Mouse (Mus musculus): ENCODE results near the gene Fyttd1.

Fyttd1 gene

GRCm38 (mm10) chr16:32942694-32943093 is 65.4 kb downstream of the Fyttd1 start:
- DNase-seq (ENCODE audit: low spot score in 2 of 2): no peak

GRCm38 (mm10) chr16:32945379-32945778 is 68.1 kb downstream of the Fyttd1 start:
- DNase-seq (ENCODE audit: low spot score in 2 of 2): no peak

GRCm38 (mm10) chr16:32948016-32948415 is 70.7 kb downstream of the Fyttd1 start:
- DNase-seq (ENCODE audit: low spot score in 2 of 2): no peak

GRCm38 (mm10) chr16:32948656-32949055 is 71.4 kb downstream of the Fyttd1 start:
- DNase-seq (ENCODE audit: low spot score in 2 of 2): no peak

- DNase-seq (ENCODE audit: low spot score in 2 of 2): no peak
These were observed 72.0 kb downstream of the Fyttd1 start for GRCm38 (mm10) chr16:32949281-32949680.

- DNase-seq (ENCODE audit: low spot score in 2 of 2): peak in 1 of 2 experiments; percentile 14
These were observed 73.8 kb downstream of the Fyttd1 start for GRCm38 (mm10) chr16:32951074-32951473.

GRCm38 (mm10) chr16:32953806-32954205 is 76.5 kb downstream of the Fyttd1 start:
- peak in 1 of 2 experiments; percentile 26 for DNase-seq (ENCODE audit: low spot score in 2 of 2)

- DNase-seq (ENCODE audit: low spot score in 2 of 2): no peak
These were observed 77.0 kb downstream of the Fyttd1 start for GRCm38 (mm10) chr16:32954304-32954703.

- DNase-seq (ENCODE audit: low spot score in 2 of 2): no peak
These were observed 79.6 kb downstream of the Fyttd1 start for GRCm38 (mm10) chr16:32956889-32957288.
